Mouse (Mus musculus) ES-E14 (cell line): ENCODE data around the gene Dlat.

Source experiments
- HCFC1 ChIP-seq: IDR thresholded peaks from 2 replicates; pipeline ENCODE4 v1.6.1; 2012; ENCODE audit warnings: low read length, inconsistent platforms, borderline replicate concordance; ENCODE audit not compliant: insufficient read depth
- MAFK ChIP-seq: IDR thresholded peaks from 2 replicates; pipeline ENCODE4 v1.6.1; 2014; ENCODE audit warnings: mild to moderate bottlenecking, low read depth, low read length, inconsistent platforms; ENCODE audit not compliant: insufficient read depth
- ZC3H11A ChIP-seq: IDR thresholded peaks from 2 replicates; pipeline ENCODE4 v1.6.1; 2012; ENCODE audit warnings: low read depth, mild to moderate bottlenecking, inconsistent platforms, low read length, borderline replicate concordance
- ZNF384 ChIP-seq: IDR thresholded peaks from 2 replicates; pipeline ENCODE4 v1.6.1; 2012; ENCODE audit warnings: low read depth, low read length, inconsistent platforms

DNA sequence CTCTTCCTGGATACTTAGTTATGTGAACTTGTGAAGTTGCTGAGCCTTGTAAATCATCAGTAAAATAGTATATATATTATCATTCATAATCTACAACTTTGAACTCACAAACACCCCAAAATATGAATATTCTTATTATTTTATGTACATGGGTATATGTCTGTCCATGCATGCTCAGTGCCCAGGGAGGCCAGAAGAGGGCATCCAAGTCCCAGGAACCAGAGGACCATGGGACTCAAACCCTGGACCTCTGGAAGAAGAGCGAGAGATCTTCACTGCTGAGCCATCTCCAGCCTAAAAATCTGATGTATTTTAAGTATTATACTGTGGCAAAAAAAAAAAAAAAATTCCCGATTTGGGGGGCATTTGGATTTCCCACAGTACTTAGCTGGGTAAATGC, 49.5 kb upstream of the Dlat start:
- TF ChIP-seq HCFC1 = no peak
- TF ChIP-seq ZNF384 = no peak
- no peak for TF ChIP-seq ZC3H11A
- no peak for TF ChIP-seq MAFK
